Mouse (Mus musculus) MEL-GATA-1-ER (cell line): ENCODE measurements around the gene Csnk1d.
A peak's percentile ranks its signal among the peaks of the same experiment; 100 is the strongest.

ENCODE experiments used
- DNase-seq: peaks from one replicate; pipeline ENCODE4 v3.0.0-alpha.2; 2012; ENCODE audit warnings: low read depth; ENCODE audit errors: extremely low read depth

The Csnk1d gene

GRCm38 (mm10) chr11:120987608-120988007 lies 3.5 kb downstream of the Csnk1d start:
- DNase-seq = no peak

DNA sequence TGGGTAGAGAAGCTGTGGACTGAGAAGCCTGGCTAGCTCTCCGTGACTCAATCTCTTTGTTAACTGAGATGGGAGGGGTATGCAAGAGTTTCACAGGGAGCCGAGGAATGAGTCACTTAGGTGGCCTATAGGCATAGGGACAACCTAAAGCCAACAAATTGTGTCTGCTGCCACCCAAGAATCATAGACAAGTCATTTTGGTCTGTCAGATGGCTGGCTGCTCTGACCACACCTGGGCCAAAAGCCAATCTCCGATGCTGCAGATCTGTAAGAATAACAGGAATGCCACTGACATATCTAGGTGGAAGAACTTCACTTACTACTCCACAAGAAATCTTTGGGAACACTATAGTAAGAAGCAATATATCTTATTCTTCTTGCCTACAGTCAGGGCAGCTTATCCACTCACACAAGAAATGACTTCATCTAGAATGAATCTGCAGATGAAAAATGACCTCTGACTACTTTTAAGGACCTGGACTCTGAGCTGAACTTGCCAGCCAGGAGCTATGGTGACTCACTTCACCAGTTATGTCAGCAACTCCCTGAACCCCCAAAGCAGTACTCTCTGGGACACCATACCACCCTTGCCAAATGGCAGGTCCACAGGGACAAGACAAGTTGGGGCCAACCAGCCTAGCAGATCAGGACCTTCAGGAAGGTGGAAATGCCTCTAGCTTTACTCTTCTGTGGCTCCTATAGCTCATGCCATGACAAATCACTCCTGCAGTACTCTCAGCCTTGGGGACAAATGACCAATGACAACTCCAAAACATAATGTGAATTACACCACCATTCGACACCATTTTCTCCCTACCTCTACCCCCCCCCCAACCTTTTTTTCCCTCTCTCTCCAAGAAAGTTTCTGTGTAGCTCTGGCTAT lies 6.4 kb downstream of the Csnk1d start:
- DNase-seq = no peak

- DNase-seq = no peak
These were observed 8.7 kb downstream of the Csnk1d start for GRCm38 (mm10) chr11:120982459-120982858.

DNA sequence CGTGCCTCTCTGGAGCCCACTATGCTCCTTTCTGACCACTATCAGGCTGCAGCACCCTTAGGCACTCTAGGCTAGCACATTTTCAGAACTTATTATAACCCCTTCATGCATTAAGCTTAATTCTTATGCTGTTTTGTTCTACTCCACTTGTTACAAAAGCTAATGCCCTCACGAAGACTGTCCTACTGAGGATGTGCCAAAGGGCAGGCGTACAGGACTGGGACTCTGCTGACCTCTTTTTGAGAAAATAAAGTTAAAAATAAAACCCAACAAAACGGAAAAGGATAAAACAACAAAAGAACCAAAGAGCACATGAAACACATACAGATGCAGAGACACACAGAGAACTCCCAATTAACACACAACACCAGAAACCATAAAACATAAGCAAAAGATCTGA lies 9.5 kb downstream of the Csnk1d start:
- DNase-seq = no peak

DNA sequence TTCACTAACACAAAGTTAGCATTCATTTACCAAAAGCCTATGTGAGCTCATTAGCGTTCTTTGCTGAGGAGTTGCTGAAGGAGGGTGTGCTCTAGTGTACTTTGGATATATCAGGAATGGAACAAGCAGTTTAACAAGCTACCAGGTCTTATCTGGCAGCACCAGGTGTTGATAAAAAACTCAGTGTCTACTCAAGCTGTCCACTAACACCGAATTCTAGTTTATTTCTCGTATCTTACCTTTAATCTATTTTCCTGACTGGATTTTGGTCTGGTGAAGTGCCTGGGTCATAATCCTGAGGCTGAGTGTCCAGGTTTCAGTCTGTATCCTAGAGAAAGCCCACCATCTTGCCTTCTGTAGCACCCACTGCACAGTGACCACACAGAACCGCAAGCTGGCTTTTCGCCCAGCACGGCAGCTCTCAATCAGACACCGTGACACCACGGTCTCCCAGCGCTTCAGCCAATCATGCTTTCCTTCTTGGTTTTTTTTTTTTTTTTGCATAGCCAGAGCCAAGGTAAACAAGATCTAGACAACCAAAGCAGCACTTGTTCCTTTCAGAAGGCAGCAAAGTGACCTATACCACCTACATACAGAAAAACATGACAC lies 10.6 kb downstream of the Csnk1d start:
- peak; percentile 87 for DNase-seq

GRCm38 (mm10) chr11:120979711-120980426 lies 11.3 kb downstream of the Csnk1d start:
- DNase-seq = no peak

GRCm38 (mm10) chr11:120973318-120973717 lies 17.8 kb downstream of the Csnk1d start:
- no peak for DNase-seq

DNA sequence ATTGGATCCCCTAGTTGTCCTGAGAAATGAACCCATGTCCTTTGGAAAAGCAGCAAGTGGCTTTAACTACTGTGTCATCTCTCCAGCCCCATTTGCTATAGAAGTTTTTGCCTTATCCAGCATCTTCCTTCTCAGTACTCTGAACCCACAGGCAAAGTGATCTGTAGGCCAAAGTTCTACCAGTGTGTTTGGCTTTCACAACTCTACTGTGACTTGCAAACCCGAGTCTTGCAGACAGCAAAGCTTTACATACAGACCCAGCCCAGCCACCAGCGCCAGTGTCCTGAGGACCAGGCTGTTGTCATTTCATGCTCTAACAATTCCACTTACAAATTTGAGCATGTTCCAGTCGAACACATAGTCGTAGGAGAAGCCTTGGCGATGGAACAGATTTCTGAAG lies 19.9 kb downstream of the Csnk1d start:
- DNase-seq = no peak

- no peak for DNase-seq
These were observed 21.4 kb downstream of the Csnk1d start for GRCm38 (mm10) chr11:120969742-120970141.

GRCm38 (mm10) chr11:120965587-120965986 lies 25.5 kb downstream of the Csnk1d start:
- DNase-seq = no peak

GRCm38 (mm10) chr11:120964195-120965157 lies 26.7 kb downstream of the Csnk1d start:
- no peak for DNase-seq

GRCm38 (mm10) chr11:120962909-120963308 lies 28.2 kb downstream of the Csnk1d start:
- DNase-seq = no peak

- DNase-seq = no peak
These were observed 28.9 kb downstream of the Csnk1d start for GRCm38 (mm10) chr11:120962050-120962771.

- no peak for DNase-seq
These were observed 29.5 kb downstream of the Csnk1d start for GRCm38 (mm10) chr11:120961594-120961993.

- no peak for DNase-seq
These were observed 30.9 kb downstream of the Csnk1d start for GRCm38 (mm10) chr11:120960248-120960647.

DNA sequence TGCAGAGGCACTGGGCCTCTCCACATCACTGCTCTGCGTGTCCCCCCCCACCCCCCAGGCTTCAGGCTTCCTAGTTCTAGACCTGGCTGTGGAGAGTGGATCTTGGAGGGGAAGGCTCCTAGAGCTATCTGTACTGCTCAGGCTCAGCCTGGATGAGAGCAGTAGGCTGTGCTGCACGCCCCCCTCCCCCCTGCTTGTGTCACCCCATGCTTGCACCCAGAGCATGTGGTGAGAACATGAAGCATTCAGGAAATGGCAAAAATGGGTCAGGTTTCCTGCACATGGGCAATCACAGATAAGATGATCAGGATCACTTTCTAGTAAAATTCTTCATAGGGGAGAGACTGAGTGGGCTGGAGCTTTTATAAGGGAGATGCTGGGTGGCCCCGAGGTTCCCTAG lies 31.6 kb downstream of the Csnk1d start:
- no peak for DNase-seq

GRCm38 (mm10) chr11:120959066-120959465 lies 32.1 kb downstream of the Csnk1d start:
- DNase-seq = no peak

- no peak for DNase-seq
These were observed 33.3 kb downstream of the Csnk1d start for GRCm38 (mm10) chr11:120957731-120958257.

GRCm38 (mm10) chr11:120957052-120957451 lies 34.1 kb downstream of the Csnk1d start:
- no peak for DNase-seq

- no peak for DNase-seq
These were observed 35.4 kb downstream of the Csnk1d start for GRCm38 (mm10) chr11:120955701-120956100.
